Mouse (Mus musculus): Measurements from ENCODE around the gene Tox4. TPM values are rescaled to one million over a fixed set of nuclear protein-coding genes. Genes with fewer than 3 reads are reported as not detected.

Gene Tox4
- polyA plus RNA-seq, 1 experiment from 2014 or later: 43.6 TPM

- H3K4me1 ChIP-seq (ENCODE audit: insufficient read depth, low read length): peaks cover 9% of the 10 kb centered on the region; the same call in 1 of the 2 replicates
- H3K9me3 ChIP-seq (ENCODE audit: low read length): no peaks in the 10 kb centered on the region
- no peaks in the 10 kb centered on the region for H3K36me3 ChIP-seq (ENCODE audit: insufficient read depth, low read length)
- peak within 1 kb of the TSS; percentile 43 for H3K4me3 ChIP-seq (ENCODE audit: low read length)
- 1% methylated on average over 26 of the region's 26 CpGs for WGBS
- H3K27me3 ChIP-seq (ENCODE audit: insufficient read depth, low read length): peaks cover 20% of the 10 kb centered on the region
- H3K9ac ChIP-seq (replicated peaks; ENCODE audit: low read length): peak within 1 kb of the TSS; percentile 61
- 0 out of 2 replicates have a peak, but pooled peaks have one; percentile 46 for ATAC-seq (ENCODE audit: low FRiP score, low TSS enrichment)
- H3K4me2 ChIP-seq (replicated peaks; ENCODE audit: low read depth, low read length): peak within 1 kb of the TSS; percentile 70
- H3K27ac ChIP-seq (ENCODE audit: low read length): no peak within 1 kb of the TSS
These were observed 49.2 kb downstream of the Tox4 start, which contains the start of gene Sall2 for GRCm38 (mm10) chr14:52327910-52328812. Gene Sall2, minus strand, starts transcription at chr14:52328762.

GRCm38 (mm10) chr14:52331069-52331750 is 52.3 kb downstream of the Tox4 start:
- H3K36me3 ChIP-seq (ENCODE audit: insufficient read depth, low read length): no peaks in the 10 kb centered on the region
- ATAC-seq (ENCODE audit: low FRiP score, low TSS enrichment): no peak
- H3K9me3 ChIP-seq (ENCODE audit: low read length): no peaks in the 10 kb centered on the region
- H3K27ac ChIP-seq (ENCODE audit: low read length): no peak overlapping the region
- H3K27me3 ChIP-seq (ENCODE audit: insufficient read depth, low read length): peaks cover 20% of the 10 kb centered on the region
- H3K4me1 ChIP-seq (ENCODE audit: insufficient read depth, low read length): peaks cover 9% of the 10 kb centered on the region; the same call in 1 of the 2 replicates
- no peak overlapping the region for H3K4me2 ChIP-seq (replicated peaks; ENCODE audit: low read depth, low read length)
- no peak overlapping the region for H3K9ac ChIP-seq (replicated peaks; ENCODE audit: low read length)
- 31% methylated on average over 4 of the region's 4 CpGs for WGBS
- no peak overlapping the region for H3K4me3 ChIP-seq (ENCODE audit: low read length)

- WGBS: 75% methylated on average over 1 of the region's 3 CpGs
- no peak overlapping the region for H3K4me3 ChIP-seq (ENCODE audit: low read length)
- no peak overlapping the region for H3K9ac ChIP-seq (replicated peaks; ENCODE audit: low read length)
- no peaks in the 10 kb centered on the region for H3K9me3 ChIP-seq (ENCODE audit: low read length)
- H3K27ac ChIP-seq (ENCODE audit: low read length): no peak overlapping the region
- no peaks in the 10 kb centered on the region for H3K36me3 ChIP-seq (ENCODE audit: insufficient read depth, low read length)
- H3K4me2 ChIP-seq (replicated peaks; ENCODE audit: low read depth, low read length): no peak overlapping the region
- no peak for ATAC-seq (ENCODE audit: low FRiP score, low TSS enrichment)
- H3K4me1 ChIP-seq (ENCODE audit: insufficient read depth, low read length): peaks cover 8% of the 10 kb centered on the region; the same call in 1 of the 2 replicates
- H3K27me3 ChIP-seq (ENCODE audit: insufficient read depth, low read length): peaks cover 15% of the 10 kb centered on the region; the same call in 1 of the 2 replicates
These were observed 53.2 kb downstream of the Tox4 start for GRCm38 (mm10) chr14:52332171-52332570.

GRCm38 (mm10) chr14:52338751-52339511 is 60.0 kb downstream of the Tox4 start:
- Histone ChIP-seq H3K4me2 (replicated peaks; ENCODE audit: low read depth, low read length) (peak overlapping the region; percentile 49), H3K4me1 (ENCODE audit: insufficient read depth, low read length) (no peaks in the 10 kb centered on the region), H3K27ac (ENCODE audit: low read length) (no peak overlapping the region), H3K9ac (replicated peaks; ENCODE audit: low read length) (peak overlapping the region; percentile 59), H3K9me3 (ENCODE audit: low read length) (no peaks in the 10 kb centered on the region), H3K4me3 (ENCODE audit: low read length) (peak overlapping the region; percentile 25), H3K36me3 (ENCODE audit: insufficient read depth, low read length) (no peaks in the 10 kb centered on the region), H3K27me3 (ENCODE audit: insufficient read depth, low read length) (no peaks in the 10 kb centered on the region)
- WGBS: 29% methylated on average over 21 of the region's 21 CpGs
- ATAC-seq (ENCODE audit: low FRiP score, low TSS enrichment): peak; percentile 69; the same call in 1 of the 2 replicates

DNA sequence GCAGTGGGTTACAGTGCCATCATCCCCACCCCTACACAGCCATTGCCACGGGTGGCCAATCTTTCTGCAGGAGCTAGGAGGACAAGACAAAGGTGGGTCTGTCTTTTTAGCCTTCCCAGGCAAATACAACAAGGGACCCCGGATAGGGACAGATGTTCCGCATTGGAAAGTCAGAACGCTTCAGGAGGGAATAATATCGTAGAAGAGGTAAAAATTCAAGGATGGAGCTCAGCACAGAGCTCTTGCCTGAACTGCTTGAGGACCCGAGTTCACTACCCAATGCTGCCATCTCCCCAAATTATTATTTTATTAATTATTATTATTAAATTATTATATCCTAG is 60.5 kb downstream of the Tox4 start:
- H3K36me3 ChIP-seq (ENCODE audit: insufficient read depth, low read length): no peaks in the 10 kb centered on the region
- H3K27me3 ChIP-seq (ENCODE audit: insufficient read depth, low read length): no peaks in the 10 kb centered on the region
- WGBS: 80% methylated on average over 6 of the region's 6 CpGs
- no peaks in the 10 kb centered on the region for H3K9me3 ChIP-seq (ENCODE audit: low read length)
- no peaks in the 10 kb centered on the region for H3K4me1 ChIP-seq (ENCODE audit: insufficient read depth, low read length)
- ATAC-seq (ENCODE audit: low FRiP score, low TSS enrichment): no peak
- no peak overlapping the region for H3K4me2 ChIP-seq (replicated peaks; ENCODE audit: low read depth, low read length)
- H3K4me3 ChIP-seq (ENCODE audit: low read length): no peak overlapping the region
- H3K27ac ChIP-seq (ENCODE audit: low read length): no peak overlapping the region
- no peak overlapping the region for H3K9ac ChIP-seq (replicated peaks; ENCODE audit: low read length)

Other genes starting within 250 kb of the Tox4 start
- gene Olfr221, start 236.7 kb upstream of the Tox4 start, polyA plus RNA-seq (2015; fragmentation: Nextera tagmentation; extraction: Ambion mirVana): not detected in 2 replicates
- gene Hnrnpc, start 175.1 kb upstream of the Tox4 start, polyA plus RNA-seq (2015; fragmentation: Nextera tagmentation; extraction: Ambion mirVana): 659 and 687 TPM in 2 replicates
- 67.4 and 74.1 TPM in 2 replicates for gene Rpgrip1, start 168.4 kb upstream of the Tox4 start, polyA plus RNA-seq (2015; fragmentation: Nextera tagmentation; extraction: Ambion mirVana)
- gene Supt16, start 81.7 kb upstream of the Tox4 start, polyA plus RNA-seq (2015; fragmentation: Nextera tagmentation; extraction: Ambion mirVana): 51.1 and 60.0 TPM in 2 replicates
- gene Chd8, start 21.4 kb upstream of the Tox4 start, polyA plus RNA-seq (2015; fragmentation: Nextera tagmentation; extraction: Ambion mirVana): 27.5 and 34.9 TPM in 2 replicates
- gene Rab2b, start 399 bp downstream of the Tox4 start, polyA plus RNA-seq (2015; fragmentation: Nextera tagmentation; extraction: Ambion mirVana): 23.3 and 24.4 TPM in 2 replicates
- gene Mettl3, start 26.0 kb downstream of the Tox4 start, polyA plus RNA-seq (2015; fragmentation: Nextera tagmentation; extraction: Ambion mirVana): 51.7 and 57.0 TPM in 2 replicates
- 39.1 and 46.0 TPM in 2 replicates for gene Sall2, start 49.6 kb downstream of the Tox4 start, polyA plus RNA-seq (2015; fragmentation: Nextera tagmentation; extraction: Ambion mirVana)
- not detected in 2 replicates for gene Olfr1513, start 77.3 kb downstream of the Tox4 start, polyA plus RNA-seq (2015; fragmentation: Nextera tagmentation; extraction: Ambion mirVana)
- gene Olfr1512, start 100.0 kb downstream of the Tox4 start, polyA plus RNA-seq (2015; fragmentation: Nextera tagmentation; extraction: Ambion mirVana): not detected in 2 replicates
- not detected in 2 replicates for gene Olfr1511, start 118.2 kb downstream of the Tox4 start, polyA plus RNA-seq (2015; fragmentation: Nextera tagmentation; extraction: Ambion mirVana)
- not detected in 2 replicates for gene Olfr1510, start 135.2 kb downstream of the Tox4 start, polyA plus RNA-seq (2015; fragmentation: Nextera tagmentation; extraction: Ambion mirVana)
- not detected in 2 replicates for gene Olfr1509, start 163.8 kb downstream of the Tox4 start, polyA plus RNA-seq (2015; fragmentation: Nextera tagmentation; extraction: Ambion mirVana)
- gene Olfr1508, start 188.3 kb downstream of the Tox4 start, polyA plus RNA-seq (2015; fragmentation: Nextera tagmentation; extraction: Ambion mirVana): not detected in 2 replicates
- not detected in 2 replicates for gene Olfr1507, start 216.6 kb downstream of the Tox4 start, polyA plus RNA-seq (2015; fragmentation: Nextera tagmentation; extraction: Ambion mirVana)